Mouse (Mus musculus) midbrain, embryonic 16.5 days (tissue): ENCODE results near the gene Mettl27. TPM values are rescaled to one million over a fixed set of nuclear protein-coding genes. Genes with fewer than 3 reads are reported as not detected.

ENCODE experiments used
- polyA plus RNA-seq: library from polyadenylated mRNA; unstranded; fragments of >200 nt; fragmentation: Nextera tagmentation; extraction: Ambion mirVana; gene quantifications from 2 replicates; pipeline ENCODE4 v1.2.1, GENCODE M21; 2015

The Mettl27 gene
- polyA plus RNA-seq, 1 experiment from 2014 or later = 6.4 TPM

Other genes starting within 250 kb of the Mettl27 start
- 17.8 and 20.1 TPM in 2 replicates for gene Limk1, start 243.8 kb upstream of the Mettl27 start, polyA plus RNA-seq
- gene Eln, start 185.0 kb upstream of the Mettl27 start, polyA plus RNA-seq = 10.0 and 12.1 TPM in 2 replicates
- not detected in 2 replicates for gene Tmem270, start 25.6 kb upstream of the Mettl27 start, polyA plus RNA-seq
- not detected in 2 replicates for gene Cldn13, start 16.8 kb upstream of the Mettl27 start, polyA plus RNA-seq
- gene Cldn4, start 14.6 kb downstream of the Mettl27 start, polyA plus RNA-seq = not detected in 2 replicates
- gene Cldn3, start 53.8 kb downstream of the Mettl27 start, polyA plus RNA-seq = 2.2 and 2.6 TPM in 2 replicates
- 76.5 and 81.5 TPM in 2 replicates for gene Abhd11, start 76.8 kb downstream of the Mettl27 start, polyA plus RNA-seq
- gene Stx1a, start 91.1 kb downstream of the Mettl27 start, polyA plus RNA-seq = 162 and 195 TPM in 2 replicates
- gene Dnajc30, start 131.8 kb downstream of the Mettl27 start, polyA plus RNA-seq = 48.8 and 49.6 TPM in 2 replicates
- gene Bud23, start 132.6 kb downstream of the Mettl27 start, polyA plus RNA-seq = 74.4 and 76.9 TPM in 2 replicates
- 32.4 and 33.6 TPM in 2 replicates for gene Vps37d, start 145.9 kb downstream of the Mettl27 start, polyA plus RNA-seq
- gene Mlxipl, start 157.5 kb downstream of the Mettl27 start, polyA plus RNA-seq = 0.87 and 1.0 TPM in 2 replicates
- gene Tbl2, start 217.3 kb downstream of the Mettl27 start, polyA plus RNA-seq = 12.9 and 14.5 TPM in 2 replicates
- gene Bcl7b, start 235.9 kb downstream of the Mettl27 start, polyA plus RNA-seq = 40.4 TPM in 2 replicates